Mouse (Mus musculus): ENCODE results near the gene Gm27021.

The Gm27021 gene

DNA sequence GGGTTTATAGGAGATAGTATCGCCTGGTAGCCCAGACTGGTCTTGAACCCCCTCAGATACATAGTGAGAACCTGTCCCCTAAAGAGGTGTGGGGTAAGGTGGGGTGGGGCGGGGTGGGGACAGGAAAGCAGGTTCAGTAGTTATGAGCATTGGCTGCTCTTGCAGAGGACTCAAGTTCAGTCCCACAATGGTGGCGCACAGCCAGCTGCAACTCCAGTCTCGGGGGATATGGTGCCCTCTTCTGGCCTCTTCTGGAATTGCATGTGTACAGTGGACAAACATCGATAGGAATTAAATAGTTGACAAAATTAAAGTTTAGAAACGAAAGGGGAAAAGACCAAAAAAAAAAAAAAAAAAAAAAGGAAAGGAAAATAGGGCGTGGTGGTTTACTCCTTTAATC is 68.4 kb downstream of the Gm27021 start:
- peak; percentile 58 for DNase-seq (ENCODE audit: low read depth)

DNA sequence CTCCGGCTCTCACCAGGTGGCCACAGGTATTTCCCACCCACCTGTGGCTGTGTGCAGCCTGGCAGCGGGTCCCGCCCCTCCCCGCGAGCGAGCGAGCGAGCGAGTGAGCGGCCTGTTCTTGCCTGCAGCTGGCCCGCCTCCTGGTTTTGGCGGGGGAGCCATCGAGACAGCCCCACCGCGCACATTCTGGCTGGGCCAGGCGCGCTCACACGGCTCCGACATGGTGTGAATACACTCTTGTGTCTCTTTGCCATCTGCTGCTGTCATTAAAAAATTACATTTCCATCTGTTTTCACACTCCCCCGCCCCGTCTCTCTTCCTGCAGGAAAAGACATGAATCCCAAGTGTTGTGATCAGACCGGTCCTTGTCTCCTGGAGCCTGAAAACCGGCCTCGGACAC is 69.3 kb downstream of the Gm27021 start:
- no peak for DNase-seq (ENCODE audit: low read depth)

DNA sequence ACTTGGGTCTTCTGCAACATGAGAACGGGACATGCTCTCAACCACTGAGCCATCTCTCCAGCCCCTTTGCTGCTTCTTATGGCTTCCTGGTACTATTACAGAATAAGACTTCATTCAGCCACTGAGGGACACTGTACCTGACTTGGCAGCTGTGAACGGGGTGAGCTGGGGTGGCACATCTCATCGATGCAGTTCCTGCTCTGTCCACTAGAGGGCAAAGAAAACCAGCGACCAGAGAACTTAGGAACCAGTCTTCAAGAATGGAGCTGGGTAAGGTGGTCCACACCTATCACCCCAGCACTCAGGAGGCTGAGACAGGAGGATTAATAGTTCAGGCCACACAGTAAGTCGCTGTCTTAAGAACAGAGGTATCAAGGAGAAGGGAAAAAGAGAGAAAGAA is 71.9 kb downstream of the Gm27021 start:
- DNase-seq (ENCODE audit: low read depth), result peak; percentile 73

DNA sequence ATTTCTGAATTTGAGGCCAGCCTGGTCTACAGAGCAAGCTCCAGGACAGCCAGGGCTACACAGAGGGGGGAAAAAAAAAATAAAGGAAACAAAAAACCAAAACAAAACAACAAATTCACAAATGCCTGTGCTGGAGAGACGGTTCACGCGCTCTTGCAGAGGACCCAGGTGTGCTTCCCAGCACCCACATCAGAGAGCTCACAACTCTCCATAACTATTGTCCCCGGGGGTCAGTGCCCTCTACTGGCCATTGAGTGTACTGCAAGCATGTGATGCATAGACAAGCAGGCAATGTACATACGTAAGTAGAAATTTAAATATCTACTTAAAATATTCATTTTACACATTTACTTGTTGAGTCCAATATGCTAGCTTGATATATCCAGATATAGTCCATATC is 73.3 kb downstream of the Gm27021 start:
- no peak for DNase-seq (ENCODE audit: low read depth)

DNA sequence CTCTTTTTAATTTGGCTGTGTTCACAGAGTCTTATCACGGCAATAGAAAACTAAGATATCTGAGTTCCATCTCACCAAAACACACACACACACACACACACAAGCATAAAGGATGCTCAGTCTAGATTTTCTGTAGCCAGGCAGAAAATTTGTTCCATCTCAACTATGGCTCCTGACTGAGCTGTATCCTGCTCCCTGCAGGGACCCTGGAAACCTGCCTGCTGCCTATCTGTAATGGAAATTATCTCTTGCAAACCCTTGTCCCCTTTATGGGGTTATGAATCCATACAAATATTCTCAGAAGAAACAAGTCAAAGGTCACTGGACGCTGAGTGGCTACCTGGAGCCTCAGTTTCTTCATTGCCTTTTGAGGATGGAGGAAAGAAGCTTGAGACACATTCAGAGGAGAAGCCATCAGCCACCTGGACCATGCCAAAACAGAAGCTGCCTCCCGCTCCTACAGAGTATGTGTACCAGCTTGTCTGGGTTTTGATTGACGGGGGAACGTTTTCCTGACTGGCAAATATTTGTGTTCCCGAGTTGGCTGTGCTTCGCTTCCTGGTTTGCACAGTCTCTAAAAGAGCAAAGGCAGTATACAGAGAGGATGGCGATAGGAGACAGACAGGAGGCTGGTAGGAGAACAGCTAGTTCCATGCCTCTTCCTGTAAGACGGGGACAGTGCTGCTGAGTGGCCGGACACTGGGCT is 76.1 kb downstream of the Gm27021 start:
- no peak for DNase-seq (ENCODE audit: low read depth)

DNA sequence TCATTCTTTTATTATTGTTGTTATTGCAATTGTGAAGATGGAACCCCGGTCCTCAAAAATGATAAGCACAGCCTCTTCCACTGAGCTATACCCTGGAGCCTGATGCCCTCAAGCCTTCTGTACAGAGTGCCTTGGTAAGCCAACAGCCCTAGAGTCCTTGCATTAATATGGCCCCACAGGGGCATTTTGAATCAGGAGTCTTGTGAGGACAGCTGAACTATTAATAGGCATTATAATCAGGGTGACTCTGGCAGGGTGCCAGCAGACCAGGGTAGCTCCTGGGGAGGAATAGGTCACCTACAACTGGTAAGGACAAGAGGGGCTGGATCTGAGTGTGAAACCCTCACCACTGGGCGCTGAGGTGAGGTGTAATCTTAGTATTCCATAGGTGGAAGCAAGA is 78.0 kb downstream of the Gm27021 start:
- DNase-seq (ENCODE audit: low read depth), result no peak

DNA sequence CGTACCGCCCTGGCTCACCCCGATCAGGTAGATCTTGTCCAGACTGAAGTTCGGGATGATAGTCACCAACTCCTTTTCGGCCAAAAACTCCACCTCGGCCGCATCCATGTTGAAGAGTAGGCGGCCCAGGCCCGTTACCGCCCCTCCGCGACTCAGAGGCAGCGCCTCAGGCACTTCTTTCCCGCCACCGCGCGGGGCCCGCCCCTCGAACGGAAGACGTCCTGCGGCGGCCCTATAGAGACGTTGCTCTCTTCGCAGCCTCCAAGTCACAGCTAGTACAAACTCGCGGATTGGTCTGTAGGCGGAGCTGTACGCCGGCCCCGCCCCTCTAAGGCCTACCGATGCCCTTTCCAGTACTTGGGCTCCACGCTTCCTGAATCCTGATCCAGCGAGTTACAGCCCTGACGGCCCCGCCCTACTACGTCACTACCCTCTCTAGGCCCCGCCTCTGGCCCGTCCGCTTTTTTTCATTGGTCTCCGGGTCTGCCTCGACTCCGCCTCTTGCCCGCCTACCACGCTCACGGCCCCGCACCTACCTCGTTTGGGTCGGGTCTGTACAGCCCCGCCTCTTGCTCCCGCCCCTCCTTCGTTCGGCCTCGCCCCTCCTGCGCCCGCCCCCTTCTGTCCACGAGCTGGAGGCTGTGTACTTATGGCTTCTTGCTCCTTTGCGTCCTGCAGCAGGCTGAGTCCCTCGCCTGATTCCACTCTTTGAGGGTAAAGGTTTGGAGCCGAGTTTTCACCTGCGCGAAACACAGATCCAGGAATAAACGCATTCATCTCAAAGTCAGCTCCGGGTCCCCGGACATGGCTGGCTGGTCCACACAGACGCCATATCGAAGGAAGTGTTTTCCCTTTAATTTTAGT is 78.7 kb downstream of the Gm27021 start, which contains the start of gene Gins2:
Gene Gins2 (minus strand): TSS at position 397 of the 864 bp plus-strand sequence.
- DNase-seq (ENCODE audit: low read depth), result peak; percentile 97

DNA sequence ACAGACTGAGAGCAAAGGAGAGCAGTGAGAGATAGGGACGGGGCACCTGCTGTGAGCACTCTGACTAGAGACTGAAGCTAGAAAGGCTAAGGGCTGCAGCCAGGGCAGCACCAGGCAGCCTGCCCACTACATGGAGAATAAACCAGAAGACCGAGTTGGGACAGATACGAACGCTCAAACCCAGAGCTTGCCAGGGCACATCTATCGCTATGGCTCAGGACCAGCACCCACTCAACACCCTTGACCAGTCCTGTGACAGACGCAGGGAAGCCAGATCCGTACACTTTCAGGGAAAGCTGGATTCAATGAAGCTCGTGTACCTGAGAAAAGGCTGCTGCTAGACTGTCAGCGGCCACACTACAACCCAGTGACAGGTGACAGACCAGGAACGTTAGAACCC is 82.4 kb downstream of the Gm27021 start:
- no peak for DNase-seq (ENCODE audit: low read depth)

DNA sequence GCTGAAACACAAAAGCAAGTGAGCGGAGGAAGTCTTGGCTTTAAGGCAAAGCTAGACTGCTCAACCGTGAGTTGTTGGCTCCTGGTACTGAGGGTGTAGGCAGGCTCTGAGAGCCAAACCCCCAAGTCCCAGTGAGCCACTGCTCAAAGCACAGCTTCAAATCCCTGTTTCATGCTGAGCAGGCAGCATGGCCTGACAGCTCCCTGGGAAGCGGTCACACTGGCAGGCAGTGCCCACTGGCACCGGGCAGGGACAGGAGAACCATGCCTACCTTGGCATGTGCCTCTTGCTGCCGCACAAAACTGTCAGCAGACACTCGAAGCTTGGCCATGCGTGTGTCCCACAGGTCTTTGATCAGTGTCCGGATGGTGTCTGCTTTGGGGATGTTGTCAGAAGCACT is 86.1 kb downstream of the Gm27021 start:
- no peak for DNase-seq (ENCODE audit: low read depth)

DNA sequence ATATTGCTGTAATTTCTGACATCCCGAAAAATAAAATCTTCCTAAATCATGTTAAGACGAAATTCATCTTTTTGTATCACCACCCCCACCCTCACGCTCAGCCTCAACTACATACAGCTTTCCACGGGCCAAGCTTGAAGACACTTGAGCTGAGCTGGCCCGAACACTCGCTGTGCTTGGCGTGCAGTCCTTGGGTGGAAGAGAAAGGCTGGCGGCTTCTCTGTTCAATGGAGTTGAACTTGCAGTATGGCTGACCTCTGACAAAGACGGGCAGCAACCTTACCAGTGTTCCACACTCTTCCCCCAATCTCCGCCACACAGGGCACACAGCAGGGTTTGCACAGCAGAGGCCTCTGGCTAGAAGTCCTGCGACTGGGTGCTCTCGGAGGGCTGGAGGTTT is 86.5 kb downstream of the Gm27021 start:
- no peak for DNase-seq (ENCODE audit: low read depth)

DNA sequence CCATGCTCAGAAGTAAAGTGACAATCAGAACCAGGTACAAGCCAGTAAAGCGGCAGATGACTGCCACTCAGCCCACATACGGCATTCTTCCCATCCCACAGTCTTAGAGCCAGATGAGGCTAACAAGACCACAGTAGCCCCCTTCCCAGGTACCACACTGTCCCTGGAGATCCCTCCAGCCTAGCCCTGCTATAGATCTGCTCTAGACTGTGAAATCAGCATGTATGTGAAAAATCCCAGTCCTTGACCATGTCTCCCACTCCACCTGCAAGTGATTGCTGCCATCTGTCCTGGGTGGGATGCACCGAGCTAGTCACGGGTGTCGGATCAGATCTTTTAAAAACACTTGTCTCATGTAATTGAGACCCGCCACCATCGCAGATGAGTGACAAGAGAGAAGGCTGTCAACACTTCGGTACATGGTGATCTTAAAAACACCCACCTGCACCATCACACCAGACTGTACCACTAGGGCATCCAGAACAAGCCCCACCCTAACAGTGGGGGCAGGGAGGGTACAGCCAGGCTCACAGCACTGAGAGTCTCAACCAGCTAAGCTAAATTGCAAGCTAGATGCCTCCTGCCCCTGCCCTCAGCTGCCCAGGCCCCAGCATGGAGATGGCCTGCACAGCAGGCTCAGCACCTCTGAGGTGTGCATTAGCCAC is 87.4 kb downstream of the Gm27021 start:
- no peak for DNase-seq (ENCODE audit: low read depth)

DNA sequence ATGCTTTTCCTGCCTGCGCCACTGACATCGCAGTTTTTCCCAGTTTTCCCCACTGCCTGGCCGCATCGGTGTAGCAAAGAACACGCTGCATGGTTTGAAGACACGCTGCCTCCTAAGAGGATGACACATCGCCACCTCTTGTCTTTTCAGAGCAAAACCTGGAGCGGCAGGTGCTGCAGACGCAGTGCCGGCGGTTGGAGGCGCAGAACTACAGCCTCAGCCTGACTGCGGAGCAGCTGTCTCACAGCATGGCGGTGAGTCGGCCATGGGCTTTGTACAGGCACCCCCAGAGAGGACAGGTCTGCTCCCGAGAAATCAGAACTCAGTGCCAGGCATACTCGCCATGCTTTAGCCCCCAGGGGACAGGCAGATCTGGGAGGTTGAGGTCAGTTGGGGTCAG is 90.1 kb downstream of the Gm27021 start:
- no peak for DNase-seq (ENCODE audit: low read depth)

DNA sequence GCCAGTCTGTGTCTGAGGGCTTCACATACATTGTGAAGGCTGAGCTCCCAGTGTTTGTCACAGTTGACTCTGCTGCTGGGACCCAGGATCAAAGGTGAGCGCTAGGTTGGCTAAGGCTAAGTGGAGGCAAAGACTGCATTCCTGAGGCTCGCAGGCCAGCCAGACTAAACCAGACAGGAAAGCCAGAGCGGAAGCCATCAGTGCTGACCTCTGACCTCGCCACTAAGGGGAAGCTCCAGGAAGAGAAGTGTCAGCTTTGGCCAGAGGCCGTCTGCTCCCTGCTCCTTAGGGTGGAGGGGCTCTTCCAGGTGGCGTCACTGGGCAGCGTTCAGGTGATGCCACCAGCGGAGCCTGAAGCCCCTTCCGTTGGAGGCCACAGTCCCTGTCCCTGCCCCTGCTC is 92.1 kb downstream of the Gm27021 start:
- no peak for DNase-seq (ENCODE audit: low read depth)

DNA sequence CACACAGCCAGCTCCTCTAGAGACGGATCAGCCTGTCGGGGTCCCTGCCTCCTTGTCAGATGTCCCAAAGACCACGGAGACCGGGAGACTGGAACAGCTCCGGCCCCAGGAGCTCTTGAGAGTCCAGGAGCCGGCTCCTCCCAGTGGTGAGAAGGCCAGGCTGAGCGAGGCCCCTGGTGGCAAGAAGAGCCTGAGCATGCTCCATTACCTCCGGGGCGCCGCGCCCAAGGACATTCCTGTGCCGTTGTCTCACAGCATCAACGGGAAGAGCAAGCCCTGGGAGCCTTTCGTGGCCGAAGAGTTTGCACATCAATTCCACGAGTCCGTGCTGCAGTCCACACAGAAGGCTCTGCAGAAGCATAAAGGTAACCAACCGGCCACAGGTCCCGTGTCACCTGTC is 92.9 kb downstream of the Gm27021 start:
- no peak for DNase-seq (ENCODE audit: low read depth)

DNA sequence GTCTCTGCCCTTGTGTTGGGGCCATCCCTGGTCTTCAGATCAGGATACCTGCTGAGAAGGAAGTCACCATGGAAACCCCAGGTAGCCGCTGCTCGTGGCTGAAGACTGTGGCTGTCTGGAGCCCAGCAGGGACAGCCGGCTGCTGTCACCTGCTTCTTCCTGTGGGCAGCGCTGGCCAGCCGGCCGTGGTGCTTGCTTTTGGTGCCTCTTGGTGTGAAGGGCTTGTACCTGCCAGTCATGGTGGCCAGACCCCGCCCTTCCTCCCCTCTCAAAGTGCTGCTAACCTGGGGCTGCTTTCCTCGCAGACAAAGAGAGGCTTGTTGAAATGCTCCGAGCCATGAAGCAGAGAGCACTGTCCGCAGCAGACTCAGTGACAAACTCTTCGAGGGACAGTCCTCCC is 94.0 kb downstream of the Gm27021 start:
- no peak for DNase-seq (ENCODE audit: low read depth)

DNA sequence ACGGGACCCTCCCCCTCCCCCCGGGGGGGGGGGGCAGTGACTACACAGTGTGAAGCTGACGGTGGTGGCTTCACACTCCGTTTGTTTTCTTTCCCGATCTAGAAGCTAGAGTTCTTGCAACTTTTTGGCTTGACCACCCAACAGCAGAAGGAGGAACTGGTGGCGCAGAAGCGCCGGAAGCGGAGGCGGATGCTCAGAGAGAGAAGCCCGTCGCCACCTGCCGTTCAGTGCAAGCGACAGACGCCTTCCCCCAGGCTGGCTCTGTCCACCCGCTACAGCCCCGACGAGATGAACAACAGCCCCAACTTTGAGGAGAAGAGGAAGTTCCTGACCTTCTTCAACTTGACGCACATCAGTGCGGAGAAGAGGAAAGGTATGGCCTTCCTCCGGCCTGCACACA is 95.3 kb downstream of the Gm27021 start:
- no peak for DNase-seq (ENCODE audit: low read depth)

DNA sequence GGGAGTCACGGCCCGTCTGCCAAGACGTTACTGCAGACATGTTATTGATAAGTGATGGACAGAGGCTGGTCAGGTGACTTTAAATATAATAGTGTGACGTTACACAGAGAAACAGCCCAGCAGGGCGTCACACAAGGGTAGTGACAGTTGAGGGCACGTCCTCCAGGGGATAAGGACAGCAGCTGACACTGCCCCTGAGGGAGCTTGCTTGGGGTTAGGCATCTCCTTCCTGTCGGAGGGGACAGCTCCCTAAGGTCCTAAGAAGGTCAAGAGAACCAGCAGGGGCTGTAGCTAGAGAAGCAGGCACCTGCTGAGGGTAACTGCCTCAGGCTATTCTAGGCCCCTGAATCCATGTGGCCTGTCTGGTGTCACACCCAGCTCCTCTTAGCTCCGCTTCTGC is 96.3 kb downstream of the Gm27021 start:
- no peak for DNase-seq (ENCODE audit: low read depth)

DNA sequence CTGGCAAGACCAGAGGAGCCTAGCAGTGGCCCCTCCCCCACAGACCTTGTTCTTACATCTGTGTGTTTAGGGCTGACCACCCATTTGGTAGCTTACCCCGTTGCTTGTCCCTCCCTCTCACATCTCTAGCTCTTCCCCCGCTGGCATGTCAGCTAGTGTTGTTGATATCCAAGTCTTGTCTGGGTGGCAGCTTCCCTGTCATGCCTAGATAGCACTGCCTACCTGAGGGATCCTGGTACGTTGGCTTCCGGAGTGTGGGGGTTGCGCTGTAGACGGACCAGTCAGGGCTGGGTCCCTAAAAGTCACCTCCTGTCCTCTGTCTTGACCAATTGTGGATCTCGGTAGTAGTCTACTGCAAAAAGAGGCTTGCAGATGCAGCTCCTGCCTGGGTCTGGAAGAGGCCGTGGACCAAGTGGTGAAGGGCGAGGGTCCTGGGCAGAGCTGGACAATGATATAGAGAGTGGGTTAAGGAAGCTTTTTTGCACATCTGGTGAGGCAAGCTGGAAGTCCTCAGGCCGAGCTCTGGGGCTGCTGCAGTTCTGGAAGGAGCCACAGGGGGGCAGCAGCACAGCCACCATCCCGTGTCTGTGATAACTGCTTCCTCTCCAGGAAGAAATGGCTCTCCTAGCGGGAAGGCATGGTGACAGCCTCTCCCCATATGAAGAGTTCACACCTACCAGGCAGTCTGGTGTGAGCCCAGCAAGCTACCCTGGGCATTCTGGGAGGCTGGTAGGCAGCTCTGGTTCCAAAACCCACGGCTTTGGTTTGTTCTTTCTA is 97.8 kb downstream of the Gm27021 start:
- no peak for DNase-seq (ENCODE audit: low read depth)

DNA sequence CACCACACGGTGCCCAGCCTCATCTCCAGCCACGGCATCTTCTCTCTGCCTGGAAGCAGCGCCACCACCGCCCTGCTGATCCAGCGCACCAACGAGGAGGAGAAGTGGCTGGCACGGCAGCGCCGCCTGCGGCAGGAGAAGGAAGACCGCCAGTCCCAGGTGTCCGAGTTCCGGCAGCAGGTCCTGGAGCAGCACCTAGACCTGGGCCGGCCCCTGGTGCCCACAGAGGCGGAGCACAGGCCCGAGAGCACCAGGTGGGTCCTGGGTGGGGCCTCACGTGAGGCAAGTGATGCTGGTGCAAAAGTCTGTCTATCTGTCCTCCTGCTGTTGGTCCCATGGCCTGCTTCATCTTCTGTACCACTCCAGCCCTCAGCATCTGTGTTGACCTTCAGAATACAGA is 98.8 kb downstream of the Gm27021 start:
- DNase-seq (ENCODE audit: low read depth), result no peak

DNA sequence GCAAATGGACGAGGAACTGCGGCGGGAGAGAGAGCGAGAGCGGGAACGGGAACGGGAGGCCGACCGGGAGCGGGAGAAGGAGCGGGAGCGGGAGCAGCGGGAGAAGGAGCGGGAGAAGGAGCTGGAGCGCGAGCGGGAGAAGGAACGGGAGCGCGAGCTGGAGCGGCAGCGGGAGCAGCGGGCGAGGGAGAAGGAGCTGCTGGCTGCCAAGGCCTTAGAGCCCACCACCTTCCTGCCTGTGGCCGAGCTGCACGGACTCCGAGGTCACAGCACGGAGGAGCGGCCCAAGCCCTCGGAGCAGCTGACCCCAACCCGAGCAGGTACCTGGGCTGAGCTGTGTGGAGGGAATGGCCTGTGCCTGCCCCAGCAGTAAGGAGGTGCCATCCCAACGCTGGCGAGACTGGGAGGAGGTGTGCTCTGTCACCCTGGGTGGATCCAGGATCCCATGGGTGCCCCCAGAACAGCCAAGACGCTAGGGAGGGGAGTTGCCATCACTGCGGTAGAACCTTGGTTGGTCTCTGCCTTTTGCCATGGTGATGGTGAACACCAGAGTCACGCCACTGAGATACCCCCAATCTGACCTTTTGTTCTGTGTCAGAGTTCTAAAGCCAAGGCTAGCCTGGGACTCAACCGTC is 99.6 kb downstream of the Gm27021 start:
- DNase-seq (ENCODE audit: low read depth), result no peak

DNA sequence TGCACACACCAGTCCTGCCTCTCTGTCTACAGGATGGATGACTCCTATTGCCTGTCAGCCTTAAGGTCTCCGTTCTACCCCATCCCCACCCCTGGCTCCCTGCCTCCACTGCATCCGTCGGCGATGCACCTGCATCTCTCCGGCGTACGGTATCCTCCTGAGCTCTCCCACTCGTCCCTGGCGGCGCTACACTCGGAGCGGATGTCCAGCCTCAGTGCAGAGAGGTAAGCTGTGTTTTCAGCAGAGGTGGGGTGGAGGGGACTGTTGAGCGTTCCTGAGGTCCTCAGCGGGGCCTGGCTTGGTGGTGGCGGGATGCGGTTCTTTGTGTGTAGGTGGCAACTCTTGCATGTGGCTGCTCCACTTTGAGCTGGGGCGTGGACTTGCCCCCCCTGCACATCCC is 100.1 kb downstream of the Gm27021 start:
- no peak for DNase-seq (ENCODE audit: low read depth)

DNA sequence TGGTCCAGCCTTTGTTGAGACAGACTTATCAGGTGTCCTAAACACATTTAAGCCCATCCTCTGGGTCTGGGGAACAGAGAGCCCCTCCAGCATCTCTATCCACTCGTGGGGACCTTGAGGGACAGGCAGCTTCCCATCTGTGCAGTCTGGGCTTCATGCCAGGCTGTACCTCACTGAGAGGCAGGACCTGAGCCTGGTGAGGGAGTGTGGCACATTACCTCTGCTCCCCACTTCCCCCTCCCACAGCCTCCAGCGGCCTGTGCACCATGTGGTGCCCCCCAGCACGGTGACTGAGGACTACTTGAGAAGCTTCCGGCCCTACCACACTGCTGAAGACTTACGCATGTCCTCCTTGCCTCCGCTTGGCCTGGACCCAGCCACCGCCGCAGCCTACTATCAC is 101.2 kb downstream of the Gm27021 start:
- no peak for DNase-seq (ENCODE audit: low read depth)
